Mouse (Mus musculus): Measurements from ENCODE around the gene Zfp747. TPM values are rescaled to one million over a fixed set of nuclear protein-coding genes. Genes with fewer than 3 reads are reported as not detected.
"Not testable (repeated sequence)": the region's sequence is repeated elsewhere in the genome, so short reads cannot be mapped to it uniquely, and the experiment has no call there.

The Zfp747 gene
- polyA plus RNA-seq, 1 experiment from 2014 or later = 9.8 TPM

- H3K27me3 ChIP-seq (replicated peaks; ENCODE audit: control insufficient read depth, insufficient read depth, low read length) = no peaks in the 10 kb centered on the region
- H3K4me3 ChIP-seq (ENCODE audit: low read depth, low read length) = peak within 1 kb of the TSS; percentile 88
- peak within 1 kb of the TSS; percentile 83 for H3K4me2 ChIP-seq (ENCODE audit: low read length)
- under 1% methylated on average over 66 of the region's 76 CpGs for WGBS
- peak within 1 kb of the TSS; percentile 90 for H3K9ac ChIP-seq (ENCODE audit: low read length)
- peak; percentile 99 for DNase-seq (ENCODE audit: low spot score)
- H3K4me1 ChIP-seq (replicated peaks; ENCODE audit: control insufficient read depth, insufficient read depth, low read length) = peaks cover 11% of the 10 kb centered on the region
- ATAC-seq (replicated peaks; ENCODE audit: low FRiP score, low TSS enrichment, low read depth) = peak; percentile 91
- H3K9me3 ChIP-seq (ENCODE audit: control insufficient read depth, low read length) = no peaks in the 10 kb centered on the region
- peaks cover 24% of the 10 kb centered on the region for H3K36me3 ChIP-seq (ENCODE audit: control insufficient read depth, insufficient read depth, low read length)
- H3K27ac ChIP-seq (ENCODE audit: low read depth) = peak within 1 kb of the TSS; percentile 90
Observed at GRCm38 (mm10) chr7:127345512-127346325, 30.1 kb downstream of the Zfp747 start, which contains the start of gene Zfp768. Zfp768 (minus strand) TSS chr7:127345589.

- under 1% methylated on average over 42 of the region's 42 CpGs for WGBS
- DNase-seq (ENCODE audit: low spot score) (no peak), ATAC-seq (replicated peaks; ENCODE audit: low FRiP score, low TSS enrichment, low read depth) (peak; percentile 34)
- peaks cover 11% of the 10 kb centered on the region for H3K4me1 ChIP-seq (replicated peaks; ENCODE audit: control insufficient read depth, insufficient read depth, low read length)
- no peaks in the 10 kb centered on the region for H3K27me3 ChIP-seq (replicated peaks; ENCODE audit: control insufficient read depth, insufficient read depth, low read length)
- H3K9ac ChIP-seq (ENCODE audit: low read length) = peak overlapping the region; percentile 90
- H3K27ac ChIP-seq (ENCODE audit: low read depth) = peak overlapping the region; percentile 90
- no peaks in the 10 kb centered on the region for H3K9me3 ChIP-seq (ENCODE audit: control insufficient read depth, low read length)
- peak overlapping the region; percentile 83 for H3K4me2 ChIP-seq (ENCODE audit: low read length)
- H3K4me3 ChIP-seq (ENCODE audit: low read depth, low read length) = peak overlapping the region; percentile 88
- H3K36me3 ChIP-seq (ENCODE audit: control insufficient read depth, insufficient read depth, low read length) = peaks cover 24% of the 10 kb centered on the region
Observed at GRCm38 (mm10) chr7:127345092-127345491, 30.8 kb downstream of the Zfp747 start.

GRCm38 (mm10) chr7:127344371-127344770 lies 31.5 kb downstream of the Zfp747 start:
- peak overlapping the region; percentile 83 for H3K4me2 ChIP-seq (ENCODE audit: low read length)
- no peaks in the 10 kb centered on the region for H3K27me3 ChIP-seq (replicated peaks; ENCODE audit: control insufficient read depth, insufficient read depth, low read length)
- H3K4me1 ChIP-seq (replicated peaks; ENCODE audit: control insufficient read depth, insufficient read depth, low read length) = peaks cover 11% of the 10 kb centered on the region
- H3K27ac ChIP-seq (ENCODE audit: low read depth) = no peak overlapping the region
- H3K9ac ChIP-seq (ENCODE audit: low read length) = peak overlapping the region; percentile 90; the same call in 1 of the 2 replicates
- H3K4me3 ChIP-seq (ENCODE audit: low read depth, low read length) = peak overlapping the region; percentile 88
- no peaks in the 10 kb centered on the region for H3K9me3 ChIP-seq (ENCODE audit: control insufficient read depth, low read length)
- peaks cover 24% of the 10 kb centered on the region for H3K36me3 ChIP-seq (ENCODE audit: control insufficient read depth, insufficient read depth, low read length)
- ATAC-seq (replicated peaks; ENCODE audit: low FRiP score, low TSS enrichment, low read depth) (no peak), DNase-seq (ENCODE audit: low spot score) (no peak)
- WGBS = 89% methylated on average over 8 of the region's 8 CpGs

GRCm38 (mm10) chr7:127343351-127344019 lies 32.4 kb downstream of the Zfp747 start:
- Histone ChIP-seq H3K27ac (ENCODE audit: low read depth) (no peak overlapping the region), H3K4me3 (ENCODE audit: low read depth, low read length) (no peak overlapping the region), H3K9me3 (ENCODE audit: control insufficient read depth, low read length) (no peaks in the 10 kb centered on the region), H3K36me3 (ENCODE audit: control insufficient read depth, insufficient read depth, low read length) (peaks cover 24% of the 10 kb centered on the region), H3K4me1 (replicated peaks; ENCODE audit: control insufficient read depth, insufficient read depth, low read length) (peaks cover 11% of the 10 kb centered on the region), H3K27me3 (replicated peaks; ENCODE audit: control insufficient read depth, insufficient read depth, low read length) (no peaks in the 10 kb centered on the region), H3K4me2 (ENCODE audit: low read length) (no peak overlapping the region), H3K9ac (ENCODE audit: low read length) (no peak overlapping the region)
- DNase-seq (ENCODE audit: low spot score) (no peak), ATAC-seq (replicated peaks; ENCODE audit: low FRiP score, low TSS enrichment, low read depth) (no peak)
- 90% methylated on average over 38 of the region's 38 CpGs for WGBS

- H3K36me3 ChIP-seq (ENCODE audit: control insufficient read depth, insufficient read depth, low read length) = peaks cover 24% of the 10 kb centered on the region
- 93% methylated on average over 7 of the region's 7 CpGs for WGBS
- peaks cover 11% of the 10 kb centered on the region for H3K4me1 ChIP-seq (replicated peaks; ENCODE audit: control insufficient read depth, insufficient read depth, low read length)
- H3K27me3 ChIP-seq (replicated peaks; ENCODE audit: control insufficient read depth, insufficient read depth, low read length) = no peaks in the 10 kb centered on the region
- H3K9me3 ChIP-seq (ENCODE audit: control insufficient read depth, low read length) = no peaks in the 10 kb centered on the region
- ATAC-seq (replicated peaks; ENCODE audit: low FRiP score, low TSS enrichment, low read depth) = no peak
- no peak overlapping the region for H3K4me2 ChIP-seq (ENCODE audit: low read length)
- no peak overlapping the region for H3K4me3 ChIP-seq (ENCODE audit: low read depth, low read length)
- no peak overlapping the region for H3K27ac ChIP-seq (ENCODE audit: low read depth)
- DNase-seq (ENCODE audit: low spot score) = no peak
- no peak overlapping the region for H3K9ac ChIP-seq (ENCODE audit: low read length)
Observed at GRCm38 (mm10) chr7:127342888-127343287, 33.0 kb downstream of the Zfp747 start.

GRCm38 (mm10) chr7:127342332-127342731 lies 33.5 kb downstream of the Zfp747 start:
- ATAC-seq (replicated peaks; ENCODE audit: low FRiP score, low TSS enrichment, low read depth) = no peak
- no peak overlapping the region for H3K9ac ChIP-seq (ENCODE audit: low read length)
- H3K36me3 ChIP-seq (ENCODE audit: control insufficient read depth, insufficient read depth, low read length) = peaks cover 24% of the 10 kb centered on the region
- no peak overlapping the region for H3K4me3 ChIP-seq (ENCODE audit: low read depth, low read length)
- no peak overlapping the region for H3K4me2 ChIP-seq (ENCODE audit: low read length)
- no peaks in the 10 kb centered on the region for H3K27me3 ChIP-seq (replicated peaks; ENCODE audit: control insufficient read depth, insufficient read depth, low read length)
- H3K4me1 ChIP-seq (replicated peaks; ENCODE audit: control insufficient read depth, insufficient read depth, low read length) = peaks cover 11% of the 10 kb centered on the region
- no peak for DNase-seq (ENCODE audit: low spot score)
- WGBS = 61% methylated on average over 4 of the region's 4 CpGs
- no peak overlapping the region for H3K27ac ChIP-seq (ENCODE audit: low read depth)
- no peaks in the 10 kb centered on the region for H3K9me3 ChIP-seq (ENCODE audit: control insufficient read depth, low read length)

- not testable (repeated sequence) for H3K27ac ChIP-seq (ENCODE audit: low read depth); H3K4me3 ChIP-seq (ENCODE audit: low read depth, low read length); DNase-seq (ENCODE audit: low spot score); H3K9me3 ChIP-seq (ENCODE audit: control insufficient read depth, low read length); H3K4me2 ChIP-seq (ENCODE audit: low read length); H3K27me3 ChIP-seq (replicated peaks; ENCODE audit: control insufficient read depth, insufficient read depth, low read length); H3K4me1 ChIP-seq (replicated peaks; ENCODE audit: control insufficient read depth, insufficient read depth, low read length); ATAC-seq (replicated peaks; ENCODE audit: low FRiP score, low TSS enrichment, low read depth); H3K9ac ChIP-seq (ENCODE audit: low read length)
- WGBS = 86% methylated on average over 6 of the region's 6 CpGs
- peaks cover 24% of the 10 kb centered on the region for H3K36me3 ChIP-seq (ENCODE audit: control insufficient read depth, insufficient read depth, low read length)
Observed at GRCm38 (mm10) chr7:127341861-127342260, 34.0 kb downstream of the Zfp747 start.

- DNase-seq (ENCODE audit: low spot score) (no peak), ATAC-seq (replicated peaks; ENCODE audit: low FRiP score, low TSS enrichment, low read depth) (no peak)
- Histone ChIP-seq H3K36me3 (ENCODE audit: control insufficient read depth, insufficient read depth, low read length) (peaks cover 24% of the 10 kb centered on the region), H3K4me1 (replicated peaks; ENCODE audit: control insufficient read depth, insufficient read depth, low read length) (peaks cover 5% of the 10 kb centered on the region), H3K4me3 (ENCODE audit: low read depth, low read length) (no peak overlapping the region), H3K27me3 (replicated peaks; ENCODE audit: control insufficient read depth, insufficient read depth, low read length) (no peaks in the 10 kb centered on the region), H3K27ac (ENCODE audit: low read depth) (no peak overlapping the region), H3K4me2 (ENCODE audit: low read length) (no peak overlapping the region), H3K9me3 (ENCODE audit: control insufficient read depth, low read length) (no peaks in the 10 kb centered on the region), H3K9ac (ENCODE audit: low read length) (no peak overlapping the region)
- 92% methylated on average over 8 of the region's 8 CpGs for WGBS
Observed at GRCm38 (mm10) chr7:127341356-127341755, 34.5 kb downstream of the Zfp747 start.

Data from intestine, embryonic 14.5 days (tissue).